Mouse (Mus musculus) hindbrain, embryonic 13.5 days (tissue): ENCODE measurements around the gene Trim46. TPM values are rescaled to one million over a fixed set of nuclear protein-coding genes. Genes with fewer than 3 reads are reported as not detected.
A peak's percentile ranks its signal among the peaks of the same experiment; 100 is the strongest.

Experiments used
- ATAC-seq: fragments of 200-750 bp; cut with Nextera tagmentation; 2 replicates; pipeline ENCODE4 v1.8.0; 2017; ENCODE audit warnings: moderate TSS enrichment; ENCODE audit not compliant: low FRiP score
- H3K27ac ChIP-seq: fragments of 300-500 bp; sonication (generic); 2 replicates; pipeline ENCODE4 v1.5.1; 2015; ENCODE audit warnings: inconsistent platforms, mild to moderate bottlenecking, moderate library complexity
- H3K27me3 ChIP-seq: fragments of 300-500 bp; sonication (generic); 2 replicates; pipeline ENCODE4 v1.6.1; 2015; ENCODE audit warnings: mild to moderate bottlenecking, inconsistent platforms
- H3K36me3 ChIP-seq: fragments of 300-500 bp; sonication (generic); 2 replicates; pipeline ENCODE4 v1.6.1; 2015; ENCODE audit warnings: mild to moderate bottlenecking, inconsistent platforms
- H3K4me1 ChIP-seq: fragments of 300-500 bp; sonication (generic); replicated peaks from 2 replicates; pipeline ENCODE4 v1.6.1; 2015; ENCODE audit warnings: inconsistent platforms
- H3K4me2 ChIP-seq: fragments of 300-500 bp; sonication (generic); 2 replicates; pipeline ENCODE4 v1.6.1; 2015; ENCODE audit warnings: inconsistent platforms, mild to moderate bottlenecking, moderate library complexity
- H3K4me3 ChIP-seq: fragments of 300-500 bp; sonication (generic); 2 replicates; pipeline ENCODE4 v1.5.1; 2015; ENCODE audit warnings: mild to moderate bottlenecking, inconsistent platforms
- H3K9ac ChIP-seq: fragments of 300-500 bp; sonication (generic); 2 replicates; pipeline ENCODE4 v1.6.1; 2015; ENCODE audit warnings: mild to moderate bottlenecking, inconsistent platforms
- H3K9me3 ChIP-seq: fragments of 300-500 bp; sonication (generic); 2 replicates; pipeline ENCODE4 v1.6.1; 2016; ENCODE audit warnings: inconsistent platforms
- WGBS: fragments of 180-500 bp; shearing (Covaris S2); methylation state at CpG from one replicate; pipeline ENCODE4 v1.1.7; 2015; 5-methylcytosine and 5-hydroxymethylcytosine counted together
- polyA plus RNA-seq: library from polyadenylated mRNA; unstranded; fragments of >200 nt; fragmentation: Nextera tagmentation; extraction: Ambion mirVana; gene quantifications from 2 replicates; pipeline ENCODE4 v1.2.1, GENCODE M21; 2015

The Trim46 gene
- polyA plus RNA-seq, result 64.3 and 68.1 TPM in 2 replicates

DNA sequence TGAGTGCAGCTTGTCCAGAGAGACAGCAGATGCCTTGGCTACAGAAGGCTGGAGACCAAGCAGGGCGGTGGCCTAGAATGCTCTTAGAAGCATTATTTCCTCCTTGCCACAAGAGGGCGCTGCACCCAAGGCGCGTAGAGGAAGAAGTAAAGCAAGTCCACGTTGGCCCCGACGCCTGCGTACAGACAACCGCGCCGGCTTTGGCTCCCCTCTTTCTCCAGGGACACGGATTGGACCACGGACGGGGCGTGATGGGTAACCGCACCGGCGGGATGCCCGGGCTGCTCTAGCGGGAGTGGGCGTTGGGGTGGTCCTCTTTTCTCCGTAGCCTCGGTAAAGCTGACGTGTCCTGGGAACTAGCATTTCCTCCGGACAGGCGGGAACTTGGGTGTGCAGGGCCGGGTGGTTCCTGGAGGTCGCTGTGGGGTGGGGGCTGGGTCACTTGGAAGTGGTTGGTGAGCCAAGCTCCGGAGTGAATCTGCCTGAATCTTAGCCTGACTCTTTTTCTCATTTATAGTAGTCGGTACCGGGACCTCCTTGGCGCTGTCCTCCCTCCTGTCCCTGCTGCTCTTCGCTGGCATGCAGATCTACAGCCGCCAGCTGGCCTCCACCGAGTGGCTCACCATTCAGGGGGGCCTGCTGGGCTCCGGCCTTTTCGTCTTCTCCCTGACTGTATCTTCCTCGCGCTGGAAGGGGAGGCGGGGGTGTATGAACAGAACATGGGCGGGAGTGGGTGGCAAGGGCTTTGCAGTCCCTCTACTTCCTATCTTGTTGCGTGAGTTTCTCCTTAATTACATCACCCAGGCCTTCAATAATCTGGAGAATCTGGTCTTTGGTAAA, at the start of gene Trim46:
Trim46 (minus strand) TSS at position 49 of the 840 bp plus-strand sequence.
- H3K27ac ChIP-seq, result peak within 1 kb of the TSS; percentile 98
- peak within 1 kb of the TSS; percentile 88 for H3K9ac ChIP-seq
- WGBS, result under 1% methylated on average over 42 of the region's 42 CpGs
- H3K4me1 ChIP-seq, result peaks cover 62% of the 10 kb centered on the region
- ATAC-seq, result peak; percentile 49
- no peaks in the 10 kb centered on the region for H3K9me3 ChIP-seq
- peaks cover 26% of the 10 kb centered on the region for H3K36me3 ChIP-seq
- peak within 1 kb of the TSS; percentile 93 for H3K4me2 ChIP-seq
- H3K27me3 ChIP-seq, result no peaks in the 10 kb centered on the region
- peak within 1 kb of the TSS; percentile 72 for H3K4me3 ChIP-seq

DNA sequence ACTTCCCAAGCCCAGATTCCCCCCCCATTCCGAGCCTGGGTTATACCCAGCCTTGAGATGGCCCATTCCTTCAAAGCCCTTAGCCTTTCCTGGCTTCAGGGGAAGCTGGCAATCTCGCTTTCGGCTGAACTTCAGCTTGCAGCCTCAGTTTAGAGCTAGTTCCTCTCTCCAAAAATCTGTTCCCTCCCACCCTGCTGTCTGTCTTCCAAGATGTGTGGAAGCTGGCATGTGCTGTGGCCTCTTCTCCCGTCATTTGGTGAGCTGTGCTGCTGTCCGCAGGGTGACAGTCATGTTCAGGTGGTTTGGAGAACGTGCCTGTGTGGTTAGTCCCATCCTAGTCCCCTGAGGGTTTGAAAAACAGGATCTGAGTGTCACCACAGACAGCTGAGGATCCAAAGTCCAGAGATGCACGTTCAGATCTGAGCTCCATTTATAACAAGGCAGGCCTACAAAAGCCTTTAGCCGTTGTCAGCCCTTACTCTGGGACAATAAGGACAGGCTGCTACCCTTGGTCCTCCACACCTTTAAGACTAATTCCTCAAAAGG, 49.6 kb upstream of the Trim46 start:
- 84% methylated on average over 8 of the region's 8 CpGs for WGBS
- no peak for ATAC-seq
- Histone ChIP-seq H3K27me3 (peaks cover 15% of the 10 kb centered on the region), H3K36me3 (no peaks in the 10 kb centered on the region), H3K4me1 (peaks cover 9% of the 10 kb centered on the region), H3K4me2 (no peak overlapping the region), H3K9ac (no peak overlapping the region), H3K27ac (no peak overlapping the region), H3K4me3 (no peak overlapping the region), H3K9me3 (no peaks in the 10 kb centered on the region)

DNA sequence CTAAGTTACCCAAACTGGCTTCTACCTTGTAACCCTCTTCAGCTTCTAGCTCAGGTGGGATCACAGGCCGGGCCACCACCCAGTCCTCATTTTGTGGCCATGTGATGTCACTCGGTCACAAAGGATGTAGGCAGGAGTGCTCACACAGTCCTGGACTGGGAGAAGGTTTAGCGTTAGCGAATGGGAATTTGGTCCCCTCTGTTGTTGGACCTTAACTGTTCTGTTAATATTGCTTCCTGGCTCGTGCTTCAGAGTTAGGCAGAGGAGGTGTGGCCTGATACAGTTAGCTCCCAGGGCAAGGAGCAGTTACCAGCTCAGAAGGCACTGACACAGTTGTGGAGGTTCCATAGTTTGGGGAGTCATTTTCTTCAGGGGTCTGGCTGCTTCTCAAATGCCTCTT, 48.1 kb upstream of the Trim46 start:
- Histone ChIP-seq H3K36me3 (no peaks in the 10 kb centered on the region), H3K4me3 (no peak overlapping the region), H3K27ac (no peak overlapping the region), H3K9me3 (no peaks in the 10 kb centered on the region), H3K4me2 (no peak overlapping the region), H3K27me3 (peaks cover 7% of the 10 kb centered on the region; the same call in 1 of the 2 replicates), H3K9ac (no peak overlapping the region), H3K4me1 (no peaks in the 10 kb centered on the region)
- no peak for ATAC-seq
- WGBS, result 80% methylated on average over 5 of the region's 5 CpGs

DNA sequence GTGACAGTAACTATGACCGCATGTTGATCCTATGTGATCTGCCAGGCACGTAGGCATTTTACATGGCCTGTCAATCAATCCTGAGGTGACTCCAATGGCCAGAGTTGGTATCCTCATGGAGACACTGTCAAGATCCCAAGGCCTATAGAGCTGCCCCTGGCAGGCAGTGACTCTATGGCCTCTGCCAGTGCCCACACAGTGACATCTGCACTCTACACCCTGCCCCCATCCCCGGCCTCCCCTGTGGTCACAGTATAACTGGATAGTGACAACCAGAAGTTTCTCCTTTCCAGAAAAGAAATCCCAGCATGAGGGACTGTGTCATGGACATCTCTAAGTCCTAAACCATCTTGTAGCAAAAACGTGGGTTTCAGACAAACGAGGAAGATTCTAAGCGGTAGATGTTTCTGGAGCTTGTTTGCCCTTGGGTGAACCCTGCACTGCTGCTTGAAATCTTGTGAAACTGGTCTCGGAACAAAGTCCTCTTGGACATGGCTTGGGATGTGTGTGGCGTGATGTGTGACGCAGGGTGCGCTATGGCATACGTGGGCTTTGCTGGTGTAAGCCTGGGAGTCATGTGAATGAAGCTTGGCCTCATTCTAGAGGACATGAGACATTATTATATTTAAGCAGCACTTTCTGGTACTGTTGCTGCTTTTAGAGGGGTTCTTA, 47.3 kb upstream of the Trim46 start:
- 92% methylated on average over 11 of the region's 11 CpGs for WGBS
- Histone ChIP-seq H3K4me2 (no peak overlapping the region), H3K4me1 (no peaks in the 10 kb centered on the region), H3K36me3 (no peaks in the 10 kb centered on the region), H3K27ac (no peak overlapping the region), H3K9me3 (no peaks in the 10 kb centered on the region), H3K4me3 (no peak overlapping the region), H3K27me3 (0 out of 2 replicates have a peak, but pooled peaks cover under 1% of the 10 kb centered on the region), H3K9ac (no peak overlapping the region)
- ATAC-seq, result no peak

GRCm38 (mm10) chr3:89292303-89292702, 46.2 kb upstream of the Trim46 start:
- no peak overlapping the region for H3K27ac ChIP-seq
- H3K27me3 ChIP-seq, result no peaks in the 10 kb centered on the region
- no peak overlapping the region for H3K9ac ChIP-seq
- H3K4me2 ChIP-seq, result no peak overlapping the region
- H3K36me3 ChIP-seq, result no peaks in the 10 kb centered on the region
- no peak for ATAC-seq
- no peaks in the 10 kb centered on the region for H3K4me1 ChIP-seq
- no peak overlapping the region for H3K4me3 ChIP-seq
- 79% methylated on average over 5 of the region's 5 CpGs for WGBS
- H3K9me3 ChIP-seq, result no peaks in the 10 kb centered on the region

DNA sequence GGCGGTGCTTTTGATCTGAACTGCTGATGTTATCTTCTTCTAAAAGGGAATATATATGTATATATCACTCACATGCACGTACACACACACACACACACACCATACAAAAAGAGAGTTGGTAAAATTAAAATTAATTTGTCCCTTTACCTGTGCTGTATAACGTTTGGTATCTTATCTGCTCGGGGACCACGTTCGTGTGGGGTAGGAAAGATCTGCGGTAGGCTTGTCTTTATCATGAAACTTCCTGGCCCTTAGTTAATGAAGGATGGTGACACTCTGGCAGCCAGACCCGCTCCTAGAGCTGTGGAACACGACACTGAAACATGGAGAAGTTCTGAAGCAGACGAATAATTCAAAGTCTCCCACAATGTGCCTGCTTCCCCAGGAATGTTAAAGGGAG, 45.8 kb upstream of the Trim46 start:
- Histone ChIP-seq H3K9ac (no peak overlapping the region), H3K9me3 (no peaks in the 10 kb centered on the region), H3K4me2 (no peak overlapping the region), H3K27ac (no peak overlapping the region), H3K36me3 (no peaks in the 10 kb centered on the region), H3K27me3 (no peaks in the 10 kb centered on the region), H3K4me3 (no peak overlapping the region), H3K4me1 (no peaks in the 10 kb centered on the region)
- no peak for ATAC-seq
- WGBS, result 84% methylated on average over 10 of the region's 10 CpGs

DNA sequence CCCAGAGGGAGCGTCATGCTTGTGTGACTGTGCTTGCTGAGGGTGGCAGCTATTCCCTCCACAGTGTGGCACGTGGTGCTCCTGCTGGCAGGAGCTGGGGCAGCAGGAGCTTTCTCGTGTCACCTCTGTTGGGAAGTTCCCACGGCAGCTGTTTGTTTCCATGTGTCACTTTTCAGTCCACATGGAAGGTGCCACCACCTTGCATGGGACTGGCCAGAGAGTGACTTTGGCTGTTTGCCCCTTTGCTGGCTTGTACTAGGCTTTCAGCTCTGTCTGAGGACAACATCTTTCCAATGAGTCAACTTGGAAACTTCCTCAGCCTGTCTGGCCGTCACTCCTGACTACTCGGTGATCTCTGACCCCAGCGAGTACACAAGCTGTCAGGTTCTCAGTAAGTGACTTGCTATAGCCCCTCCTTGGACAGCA, 42.4 kb upstream of the Trim46 start:
- H3K9ac ChIP-seq, result no peak overlapping the region
- H3K27ac ChIP-seq, result no peak overlapping the region
- no peak overlapping the region for H3K4me2 ChIP-seq
- WGBS, result 57% methylated on average over 7 of the region's 7 CpGs
- no peaks in the 10 kb centered on the region for H3K36me3 ChIP-seq
- no peak overlapping the region for H3K4me3 ChIP-seq
- no peaks in the 10 kb centered on the region for H3K9me3 ChIP-seq
- peaks cover 9% of the 10 kb centered on the region; the same call in 1 of the 2 replicates for H3K4me1 ChIP-seq
- no peak for ATAC-seq
- H3K27me3 ChIP-seq, result 0 out of 2 replicates have a peak, but pooled peaks cover 3% of the 10 kb centered on the region

- WGBS, result 55% methylated on average over 5 of the region's 5 CpGs
- H3K9ac ChIP-seq, result no peak overlapping the region
- H3K27ac ChIP-seq, result no peak overlapping the region
- ATAC-seq, result no peak
- peaks cover 11% of the 10 kb centered on the region for H3K4me1 ChIP-seq
- H3K27me3 ChIP-seq, result peaks cover 5% of the 10 kb centered on the region
- H3K4me2 ChIP-seq, result no peak overlapping the region
- no peak overlapping the region for H3K4me3 ChIP-seq
- no peaks in the 10 kb centered on the region for H3K36me3 ChIP-seq
- no peaks in the 10 kb centered on the region for H3K9me3 ChIP-seq
These were observed 41.2 kb upstream of the Trim46 start for GRCm38 (mm10) chr3:89287286-89287685.

- Histone ChIP-seq H3K27ac (no peak overlapping the region), H3K27me3 (peaks cover 20% of the 10 kb centered on the region), H3K9ac (no peak overlapping the region), H3K36me3 (no peaks in the 10 kb centered on the region), H3K4me2 (no peak overlapping the region), H3K4me1 (peaks cover 28% of the 10 kb centered on the region), H3K4me3 (no peak overlapping the region), H3K9me3 (no peaks in the 10 kb centered on the region)
- ATAC-seq, result no peak
- 37% methylated on average over 2 of the region's 2 CpGs for WGBS
These were observed 39.4 kb upstream of the Trim46 start for GRCm38 (mm10) chr3:89285526-89285925.

DNA sequence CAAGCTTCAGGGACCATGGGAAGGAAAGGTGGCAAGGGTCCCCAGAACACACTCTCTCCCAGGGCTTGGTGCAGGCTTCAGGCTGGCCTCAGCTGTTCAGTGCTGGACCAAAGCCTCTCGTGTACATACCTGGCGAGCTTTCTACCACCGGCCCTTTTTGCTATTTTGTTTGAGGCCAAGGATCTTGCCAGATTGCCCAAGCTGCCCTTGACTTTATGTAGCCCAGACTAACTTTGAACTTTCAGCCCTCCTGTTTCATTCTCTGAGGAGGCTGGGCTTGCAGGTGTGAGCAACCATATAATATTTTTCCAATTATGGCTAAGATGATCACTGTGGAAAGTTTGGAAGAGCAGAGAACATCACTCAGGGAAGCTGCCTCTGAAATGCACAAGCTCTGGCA, 38.2 kb upstream of the Trim46 start:
- no peaks in the 10 kb centered on the region for H3K9me3 ChIP-seq
- no peak for ATAC-seq
- 92% methylated on average over 3 of the region's 3 CpGs for WGBS

GRCm38 (mm10) chr3:89282291-89282643, 36.2 kb upstream of the Trim46 start:
- H3K4me2 ChIP-seq, result no peak overlapping the region

More for the DNA sequence above, 38.2 kb upstream of the Trim46 start:
- no peak overlapping the region for H3K4me2 ChIP-seq
- peaks cover 28% of the 10 kb centered on the region for H3K27me3 ChIP-seq
- no peak overlapping the region for H3K27ac ChIP-seq
- H3K4me3 ChIP-seq, result no peak overlapping the region
- H3K36me3 ChIP-seq, result no peaks in the 10 kb centered on the region
- no peak overlapping the region for H3K9ac ChIP-seq
- peaks cover 41% of the 10 kb centered on the region for H3K4me1 ChIP-seq

DNA sequence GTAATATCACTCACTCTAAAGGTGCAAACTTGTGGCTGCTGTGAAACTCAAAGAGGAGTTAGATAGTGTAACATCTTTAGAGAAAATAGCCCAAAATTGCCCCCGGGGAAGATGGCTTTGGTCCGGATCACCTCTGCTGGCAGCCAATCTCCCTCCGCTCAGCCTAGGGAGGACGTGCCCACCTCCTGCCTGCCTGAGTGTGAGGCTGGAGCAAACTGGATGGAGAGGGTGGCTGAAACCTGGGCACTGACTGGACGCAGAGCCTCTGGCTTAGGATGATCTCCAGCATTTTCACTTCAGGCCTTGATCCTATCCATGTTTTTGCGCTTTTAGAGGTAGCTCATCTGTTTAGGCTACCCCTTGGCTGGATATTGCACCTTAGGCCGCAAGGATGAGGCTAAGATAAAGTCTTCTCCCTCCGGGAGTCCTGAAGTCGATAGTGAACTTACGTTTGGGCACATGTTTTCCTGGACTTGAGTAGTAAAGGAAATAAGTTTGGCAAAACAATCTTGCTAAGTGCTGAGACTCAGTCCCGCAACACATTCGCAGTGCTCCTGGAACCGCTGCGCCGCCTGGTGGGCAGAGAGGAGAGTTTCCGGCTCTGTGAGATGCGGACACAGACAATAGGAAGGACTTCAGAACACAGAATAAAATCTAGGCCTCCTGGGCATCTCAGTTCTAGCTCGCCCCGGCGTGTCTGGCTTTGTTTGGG, 35.6 kb upstream of the Trim46 start:
- peak overlapping the region; percentile 70 for H3K9ac ChIP-seq
- H3K27ac ChIP-seq, result no peak overlapping the region
- peaks cover 52% of the 10 kb centered on the region for H3K4me1 ChIP-seq

More at GRCm38 (mm10) chr3:89282291-89282643, 36.2 kb upstream of the Trim46 start:
- Histone ChIP-seq H3K4me3 (no peak overlapping the region; the same call in 1 of the 2 replicates), H3K27ac (no peak overlapping the region), H3K36me3 (no peaks in the 10 kb centered on the region), H3K9me3 (no peaks in the 10 kb centered on the region), H3K9ac (peak overlapping the region; percentile 29; the same call in 1 of the 2 replicates), H3K27me3 (peaks cover 48% of the 10 kb centered on the region), H3K4me1 (peaks cover 49% of the 10 kb centered on the region)
- WGBS, result 28% methylated on average over 4 of the region's 4 CpGs
- no peak for ATAC-seq

More for the DNA sequence above, 35.6 kb upstream of the Trim46 start:
- ATAC-seq, result no peak
- H3K36me3 ChIP-seq, result no peaks in the 10 kb centered on the region
- H3K4me2 ChIP-seq, result peak overlapping the region; percentile 90
- H3K4me3 ChIP-seq, result peak overlapping the region; percentile 48
- WGBS, result 12% methylated on average over 20 of the region's 20 CpGs
- no peaks in the 10 kb centered on the region for H3K9me3 ChIP-seq
- H3K27me3 ChIP-seq, result peaks cover 54% of the 10 kb centered on the region
